Mouse (Mus musculus): Measurements from ENCODE around the gene Kcnd3. TPM values are rescaled to one million over a fixed set of nuclear protein-coding genes. Genes with fewer than 3 reads are reported as not detected.

The Kcnd3 gene
- polyA plus RNA-seq, 2 experiments from 2014 or later: not detected

DNA sequence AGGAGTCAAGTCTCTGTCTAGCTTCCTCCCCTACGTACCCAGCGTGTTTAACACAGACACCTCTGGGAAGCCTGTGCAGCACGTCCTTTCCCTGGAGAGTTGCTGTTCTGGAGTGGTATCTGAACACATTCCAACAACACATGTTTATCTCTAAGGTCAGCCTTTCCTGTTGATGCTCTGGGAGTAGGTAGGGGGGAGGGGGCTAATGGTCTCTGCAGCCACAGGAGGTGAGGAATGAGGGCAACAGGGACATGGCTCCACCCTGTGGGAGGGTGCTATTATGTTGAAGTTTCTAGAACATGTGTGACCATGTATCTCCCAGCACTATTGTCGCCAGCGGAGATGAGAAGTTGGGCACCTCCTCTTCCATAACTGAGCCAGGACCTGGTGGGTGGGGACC lies 249.3 kb downstream of the Kcnd3 start:
- ATAC-seq: no peak

DNA sequence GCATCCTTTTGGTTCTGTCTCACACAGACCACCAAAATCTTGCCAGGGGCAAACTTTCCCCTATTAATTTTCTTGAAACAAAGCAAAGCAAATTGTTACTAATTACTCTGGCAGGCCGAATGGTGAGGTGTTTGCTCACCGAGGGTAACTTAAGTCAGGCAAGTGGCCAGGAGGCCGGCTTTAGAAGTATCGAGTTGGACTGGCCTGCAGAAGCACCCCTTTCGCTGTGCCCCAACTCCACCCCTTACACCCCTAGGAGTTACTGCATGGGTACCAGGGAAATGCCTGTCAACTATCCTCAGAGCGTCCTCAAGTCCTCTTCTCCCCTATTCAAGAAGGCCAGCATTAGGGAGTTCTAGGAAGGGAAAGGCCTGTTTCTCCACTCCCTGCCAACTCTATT lies 251.4 kb downstream of the Kcnd3 start:
- no peak for ATAC-seq

DNA sequence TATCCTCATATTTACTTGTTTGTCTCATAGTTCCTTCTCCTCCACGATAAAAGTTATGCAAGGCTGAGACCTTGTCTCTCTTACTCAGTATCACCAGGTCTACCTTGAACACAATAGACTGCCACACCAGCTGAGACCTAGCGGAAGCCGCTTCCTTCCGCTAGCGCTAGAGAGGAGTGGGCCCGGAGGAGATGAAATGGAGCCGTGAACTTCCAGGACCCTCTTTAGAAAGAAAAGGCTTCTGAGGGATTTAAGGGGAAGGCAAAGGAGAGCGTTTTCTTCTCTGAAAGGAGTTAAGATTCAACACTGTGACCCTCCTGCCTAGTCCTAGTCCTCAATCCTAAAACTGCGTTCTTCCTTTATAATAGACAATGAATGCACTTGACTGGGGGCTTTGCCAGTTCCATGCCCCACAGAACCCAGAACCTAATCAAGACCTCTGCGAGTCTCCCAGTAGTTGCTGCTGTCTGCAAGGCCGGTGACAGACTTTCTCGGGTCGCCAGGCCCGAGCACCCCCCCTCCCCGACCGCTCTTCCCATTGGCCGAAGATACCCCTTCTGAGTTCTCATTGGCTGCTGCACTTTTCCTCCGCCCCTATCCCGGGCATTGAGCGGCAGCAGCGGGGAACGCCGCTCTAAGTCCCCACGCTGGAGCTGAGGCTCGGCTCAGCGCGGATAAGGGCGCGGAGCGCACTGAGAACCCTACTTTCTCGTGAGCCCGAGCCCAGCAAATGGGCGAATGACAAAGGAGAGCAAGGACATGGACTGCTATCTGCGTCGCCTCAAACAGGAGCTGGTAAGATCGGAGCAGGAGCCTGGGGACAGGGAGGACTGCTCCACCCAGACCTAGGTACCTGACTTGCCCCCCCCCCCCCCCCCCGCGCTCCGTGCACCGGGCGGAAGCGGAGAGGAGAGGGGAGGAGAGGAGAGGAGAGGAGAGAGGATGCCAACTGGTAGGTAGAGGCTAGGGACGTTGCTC lies 252.2 kb downstream of the Kcnd3 start, which contains the start of gene Inka2:
Gene Inka2, plus strand, starts transcription at position 569 of the 978 bp plus-strand sequence.
- peak; percentile 78 for ATAC-seq

DNA sequence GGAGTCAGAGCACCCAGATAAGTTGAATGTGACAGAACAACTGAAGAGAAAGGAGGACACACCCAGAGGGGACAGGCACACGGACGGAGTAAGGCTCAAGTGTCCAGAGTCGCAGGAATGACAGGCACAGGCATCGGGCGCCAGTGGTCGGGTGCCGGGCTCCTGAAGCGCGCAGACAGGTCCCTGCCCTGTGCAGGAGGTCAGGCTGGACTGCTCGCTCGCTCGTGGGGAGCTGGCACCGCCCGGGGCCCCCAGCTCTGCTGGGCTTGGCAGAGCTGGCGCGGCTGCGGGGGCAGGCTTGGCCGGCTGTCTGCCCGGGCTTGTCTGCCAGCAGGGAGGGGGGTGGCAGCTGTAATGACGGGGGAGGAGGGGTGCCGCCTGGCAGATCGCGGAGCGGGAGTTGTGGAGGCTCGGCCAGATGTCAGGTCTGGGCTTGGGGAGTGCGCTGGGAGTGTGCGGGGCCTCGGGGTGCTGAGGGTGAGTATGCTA lies 253.0 kb downstream of the Kcnd3 start:
- ATAC-seq: peak; percentile 20

DNA sequence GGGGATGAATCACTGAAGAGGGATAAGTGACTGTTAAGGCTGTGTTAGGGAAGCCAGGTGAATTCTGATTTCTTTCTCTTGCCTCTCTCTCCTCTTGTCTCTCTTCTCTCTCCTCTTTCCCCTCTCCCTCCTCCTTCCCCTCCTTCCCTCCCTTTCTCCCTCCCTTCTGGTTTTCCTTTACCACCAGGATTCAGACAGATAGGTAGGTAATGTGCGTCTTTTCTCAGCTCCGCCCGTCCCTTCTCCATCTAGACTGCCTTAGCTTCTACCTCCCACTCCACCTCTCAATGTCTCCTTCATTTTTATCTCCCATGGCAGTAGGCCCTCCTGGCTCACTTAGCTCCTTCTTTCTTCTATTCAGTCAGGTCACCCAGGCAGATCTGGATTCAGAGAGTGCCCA lies 253.4 kb downstream of the Kcnd3 start:
- no peak for ATAC-seq

DNA sequence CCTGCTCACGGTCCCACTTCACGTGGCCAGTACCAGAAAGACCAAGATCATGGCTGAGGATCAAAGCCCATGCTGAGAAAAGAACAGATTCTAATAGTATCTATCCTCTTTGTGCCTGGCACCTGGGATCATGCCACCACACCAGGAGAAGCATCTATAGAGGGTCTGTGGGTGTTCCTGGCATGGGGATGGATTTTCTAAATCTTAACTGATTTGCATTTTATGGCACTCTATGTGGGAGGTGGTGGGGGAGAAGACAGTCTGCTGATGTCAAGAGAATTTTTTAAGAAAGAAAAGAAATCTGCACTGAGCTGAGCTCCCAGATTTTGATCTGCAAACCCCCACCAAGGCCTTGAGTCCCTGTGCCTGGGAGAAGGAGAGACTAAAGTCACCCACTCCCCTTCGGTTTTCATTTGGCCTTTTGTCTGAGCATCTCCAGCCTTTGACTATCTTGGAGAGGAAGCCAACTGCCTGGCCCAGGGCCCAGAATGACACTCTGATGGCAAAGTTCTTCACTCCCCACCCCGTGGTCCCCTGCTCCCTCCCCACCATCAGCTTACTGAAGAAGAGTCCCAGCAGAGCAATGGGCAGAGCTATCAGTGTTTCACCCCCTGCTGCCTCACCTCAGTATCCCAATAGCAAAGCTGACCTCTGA lies 254.4 kb downstream of the Kcnd3 start:
- ATAC-seq: no peak

DNA sequence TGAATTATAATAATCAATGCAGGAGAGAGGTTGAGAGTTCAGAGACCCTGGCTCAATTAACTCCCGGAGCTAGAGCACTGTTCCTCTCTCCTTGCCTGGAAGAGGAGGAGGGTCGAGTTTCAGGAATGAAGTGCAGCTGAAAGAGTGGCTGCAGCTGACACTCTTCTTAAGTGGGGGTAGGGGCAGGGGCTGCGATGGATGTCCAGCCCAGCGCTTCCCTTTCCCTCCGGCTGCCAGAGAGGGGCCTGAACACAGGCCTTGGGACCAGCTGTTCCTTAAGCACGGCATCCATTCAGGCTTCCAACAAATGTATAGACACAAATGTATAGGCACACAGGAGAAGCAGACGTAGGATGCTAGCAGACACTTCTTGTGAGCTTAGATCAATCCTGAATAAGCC lies 255.5 kb downstream of the Kcnd3 start:
- no peak for ATAC-seq

DNA sequence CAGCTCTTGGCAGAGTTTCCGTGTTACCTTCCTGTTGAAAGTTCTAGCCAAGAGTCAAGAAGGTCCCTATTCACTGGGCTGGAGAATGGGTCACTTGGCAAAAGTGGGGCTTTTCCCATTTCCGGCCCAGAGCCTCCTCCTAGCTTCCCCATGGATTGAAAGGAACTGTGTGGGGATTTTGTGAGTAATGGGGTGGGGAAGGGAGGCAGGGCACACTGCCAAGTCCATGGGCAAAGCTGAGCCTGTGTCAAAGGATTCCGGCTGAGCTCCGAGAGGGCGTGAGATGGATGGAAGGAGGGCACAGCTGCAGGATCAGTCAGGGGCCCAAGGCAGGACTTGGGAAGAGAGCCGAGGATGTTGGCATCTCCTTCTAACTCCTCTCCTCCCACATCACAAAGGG lies 258.1 kb downstream of the Kcnd3 start:
- no peak for ATAC-seq

DNA sequence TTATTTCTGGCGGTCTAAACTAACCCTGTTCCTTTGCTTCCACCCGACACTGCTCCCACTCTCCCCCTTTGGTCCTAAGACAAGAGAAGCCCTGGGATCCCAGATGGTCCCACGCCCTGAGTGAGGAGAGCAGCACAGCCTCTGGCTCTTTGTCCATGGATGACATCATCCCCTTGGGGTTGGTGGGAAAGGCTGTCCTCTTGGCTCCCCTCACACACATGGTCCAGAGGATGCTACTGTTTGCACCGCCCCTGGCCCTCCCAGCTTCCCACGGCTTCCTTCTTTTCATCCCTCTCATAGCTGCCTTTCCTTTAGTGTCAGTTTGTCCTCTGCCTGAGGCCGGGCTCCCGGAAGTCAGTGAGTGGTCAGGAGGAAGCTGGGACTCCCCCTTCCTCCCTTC lies 259.6 kb downstream of the Kcnd3 start:
- no peak for ATAC-seq

DNA sequence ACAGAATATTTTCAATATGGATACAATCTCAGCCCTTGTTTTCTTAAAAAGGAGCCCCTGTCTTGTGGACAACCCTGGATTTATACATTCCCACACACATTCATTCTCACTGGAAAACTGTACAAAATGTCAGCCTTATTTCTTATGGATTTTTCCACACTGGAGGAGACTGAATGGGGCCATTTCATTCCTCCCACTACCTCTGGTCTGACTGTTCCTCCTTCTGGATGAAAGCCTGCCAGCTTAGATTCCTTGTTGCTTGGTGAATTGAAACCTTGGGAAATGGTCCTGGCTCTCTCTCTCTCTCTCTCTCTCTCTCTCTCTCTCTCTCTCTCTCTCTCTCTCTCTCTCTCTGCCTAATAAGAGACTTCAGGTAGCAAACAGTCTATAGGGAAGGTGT lies 260.7 kb downstream of the Kcnd3 start:
- ATAC-seq: no peak

DNA sequence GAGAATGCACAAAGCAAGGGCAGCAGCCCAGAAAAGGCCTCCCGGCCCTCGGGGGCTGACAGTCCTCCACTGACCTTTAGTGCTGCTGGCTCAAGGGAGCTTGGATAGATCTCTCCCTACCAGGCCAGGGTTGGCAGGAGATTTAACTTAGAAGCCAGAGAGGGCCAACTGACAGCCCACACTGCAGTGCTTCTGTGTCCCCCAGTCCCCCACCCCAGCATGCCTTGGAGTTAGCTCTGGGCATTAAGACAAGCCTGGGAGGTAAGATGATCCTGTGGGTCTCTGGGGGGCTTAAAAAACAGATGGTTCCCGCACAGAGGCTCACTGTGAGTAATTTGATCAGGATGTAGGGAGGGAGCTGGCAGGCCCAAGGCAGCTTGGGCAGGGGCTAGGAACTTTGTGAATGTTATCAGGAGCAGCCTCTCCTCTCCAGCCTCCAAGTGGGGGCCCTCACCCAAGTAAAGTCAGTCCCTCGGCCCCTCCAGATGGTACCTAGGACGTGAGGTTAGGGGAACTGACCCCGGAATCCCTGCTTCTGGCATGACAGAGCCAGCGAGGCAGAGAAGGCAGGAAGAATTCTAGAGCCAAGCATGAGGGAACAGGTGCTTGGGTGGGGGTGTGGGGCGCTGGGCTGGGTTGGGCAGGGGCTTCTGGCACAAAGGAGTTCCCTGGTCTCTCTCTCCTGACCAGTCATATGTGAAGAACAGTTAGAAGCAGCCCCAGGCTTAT lies 262.1 kb downstream of the Kcnd3 start:
- no peak for ATAC-seq

DNA sequence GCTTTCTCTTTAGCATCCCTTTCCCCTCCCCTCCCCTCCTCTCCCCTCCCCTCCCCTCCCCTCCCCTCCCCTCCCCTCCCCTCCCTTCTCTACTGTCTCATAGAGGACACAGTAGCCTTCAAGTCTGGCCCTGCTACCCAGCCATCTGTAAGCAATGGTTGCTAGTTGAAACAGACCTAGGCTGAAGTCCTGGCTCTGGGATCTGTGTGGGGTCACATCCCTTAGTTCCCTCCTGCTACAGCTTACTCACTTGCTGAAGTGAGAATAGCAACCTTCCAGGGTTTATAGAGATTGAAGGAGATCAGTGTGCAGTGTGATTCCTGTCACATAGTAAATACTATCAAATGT lies 262.7 kb downstream of the Kcnd3 start:
- ATAC-seq: no peak

DNA sequence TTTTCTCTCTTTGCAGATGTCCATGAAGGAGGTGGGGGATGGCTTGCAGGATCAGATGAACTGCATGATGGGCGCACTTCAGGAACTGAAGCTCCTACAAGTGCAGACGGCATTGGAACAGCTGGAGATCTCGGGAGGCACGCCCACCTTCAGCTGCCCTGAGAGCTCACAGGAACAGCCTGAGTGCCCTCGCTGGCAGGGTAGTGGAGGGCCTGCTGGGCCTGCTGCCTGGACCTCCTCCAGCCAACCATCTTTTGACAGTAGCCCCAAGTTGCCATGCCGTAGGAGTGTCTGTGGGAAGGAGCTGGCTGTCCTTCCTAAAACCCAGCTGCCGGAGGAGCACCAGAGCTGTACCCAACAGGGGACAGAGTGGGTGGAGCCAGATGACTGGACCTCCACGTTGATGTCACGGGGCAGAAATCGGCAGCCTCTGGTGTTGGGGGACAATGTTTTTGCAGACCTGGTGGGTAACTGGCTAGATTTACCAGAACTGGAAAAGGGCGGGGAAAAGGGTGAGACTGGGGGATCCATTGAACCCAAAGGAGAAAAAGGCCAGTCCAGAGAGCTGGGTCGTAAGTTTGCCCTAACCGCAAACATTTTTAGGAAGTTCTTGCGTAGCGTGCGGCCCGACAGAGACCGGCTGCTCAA lies 264.3 kb downstream of the Kcnd3 start:
- no peak for ATAC-seq

DNA sequence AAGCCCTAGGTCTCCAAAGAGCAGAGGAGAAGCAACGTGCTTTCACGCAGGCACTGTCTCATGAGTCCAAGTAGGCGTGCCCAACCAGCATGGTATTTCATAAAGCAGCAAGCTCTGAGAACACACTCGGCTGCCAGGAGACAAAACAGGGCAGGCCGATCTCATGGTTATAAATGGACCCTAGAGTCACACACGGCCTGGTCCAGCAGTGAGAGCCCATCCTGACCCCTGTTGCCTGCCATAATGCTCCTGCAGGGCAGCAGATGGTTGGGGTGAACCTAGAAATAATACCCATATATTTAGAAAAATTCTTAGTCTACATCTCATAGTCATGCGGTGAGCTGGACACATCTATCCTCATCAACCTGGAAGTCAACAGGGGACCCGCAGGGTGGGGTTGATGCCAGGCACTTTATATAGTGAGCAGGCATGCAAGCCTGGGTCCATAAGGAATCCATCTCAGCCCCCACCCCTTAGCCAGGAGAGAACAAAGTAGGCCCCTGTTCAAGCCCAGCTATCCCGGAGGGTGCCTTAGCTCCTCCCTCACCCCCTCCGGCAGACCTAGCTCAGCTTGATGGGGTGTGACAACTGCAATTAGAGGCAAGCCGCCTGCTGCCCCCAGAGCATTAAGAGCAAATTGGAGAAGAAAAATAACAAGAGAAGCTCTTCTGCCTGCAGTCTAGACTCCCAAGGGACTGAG lies 265.9 kb downstream of the Kcnd3 start:
- ATAC-seq: no peak

DNA sequence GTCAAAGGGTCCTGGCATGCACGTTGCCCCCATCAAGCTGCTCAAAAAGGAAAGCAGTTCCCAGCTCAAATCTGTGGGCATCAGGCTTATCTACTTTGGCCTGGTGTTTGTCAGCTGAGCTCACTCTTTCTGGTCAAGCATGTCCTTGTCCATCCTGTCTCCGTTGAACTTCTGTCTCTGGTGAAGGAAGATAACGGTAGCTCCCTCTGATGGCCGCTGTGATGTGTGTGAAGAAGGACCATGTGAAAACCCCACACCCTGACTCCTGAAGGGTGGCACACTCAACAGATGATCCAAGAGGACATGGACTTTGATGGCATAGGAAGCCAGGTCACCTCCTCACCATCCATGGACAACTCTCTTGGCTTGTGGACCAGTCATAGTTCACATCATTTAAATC lies 266.6 kb downstream of the Kcnd3 start:
- ATAC-seq: no peak

DNA sequence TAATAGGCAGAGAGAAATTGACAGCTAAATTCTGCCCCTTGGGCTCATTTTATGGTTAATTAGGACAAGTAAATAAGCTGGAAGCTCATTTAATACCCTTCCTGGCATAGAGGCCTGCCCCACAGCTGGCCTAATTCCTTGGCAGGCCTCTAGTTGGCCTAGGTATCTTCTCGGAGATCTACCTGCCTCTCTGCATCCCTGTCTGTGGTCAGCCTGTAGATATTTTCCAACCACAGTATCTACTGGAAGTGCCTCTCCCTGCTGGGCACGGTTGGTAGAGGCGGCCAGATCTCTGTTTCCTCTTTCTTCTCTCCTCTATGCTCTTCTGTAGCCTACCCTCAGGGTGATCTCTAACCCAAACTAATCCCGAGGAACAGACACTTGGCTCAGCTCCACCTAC lies 267.8 kb downstream of the Kcnd3 start:
- no peak for ATAC-seq

DNA sequence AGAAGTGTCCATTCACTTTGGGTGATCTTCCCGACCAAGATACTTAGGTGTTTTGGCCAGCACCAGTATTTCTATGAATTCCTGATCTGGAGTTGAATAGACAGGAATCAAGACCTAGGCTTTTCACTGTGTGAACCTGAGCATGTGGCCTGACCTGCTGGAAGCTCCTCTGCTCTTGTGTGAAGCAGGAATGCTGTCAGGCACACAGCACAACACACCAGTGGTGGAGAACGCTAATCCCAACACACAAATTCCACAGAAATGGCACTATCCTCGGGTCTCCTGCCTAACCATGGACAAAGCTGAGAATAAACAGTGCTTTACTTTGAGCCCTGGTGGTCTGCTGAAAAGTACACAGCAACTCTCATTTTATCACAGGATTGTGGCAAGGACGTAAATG lies 268.4 kb downstream of the Kcnd3 start:
- no peak for ATAC-seq

DNA sequence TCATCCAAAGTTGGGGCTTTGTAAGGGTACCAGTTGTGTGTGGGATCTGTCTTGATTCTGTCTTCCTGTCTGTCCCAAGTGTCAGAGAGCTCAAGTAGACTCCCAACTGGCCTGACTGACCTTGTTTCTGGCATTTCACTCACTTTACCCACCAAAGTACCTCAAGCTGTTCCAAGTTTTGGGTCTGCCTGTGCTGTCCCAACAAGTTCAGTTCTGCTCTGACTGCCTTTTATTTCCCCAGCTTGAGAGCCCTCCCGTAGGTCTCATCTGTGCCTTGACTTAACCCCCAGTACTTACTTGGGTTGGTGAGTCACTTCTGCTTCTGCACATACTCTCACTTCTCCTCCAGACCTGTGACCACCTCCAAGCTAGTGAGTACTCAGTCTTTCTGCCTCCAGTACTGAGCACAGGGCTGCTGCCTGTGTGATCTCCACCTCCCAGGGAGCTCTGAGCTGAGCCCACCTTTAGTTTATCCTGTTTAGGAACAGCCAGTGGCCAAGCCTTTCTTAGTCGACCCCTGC lies 269.6 kb downstream of the Kcnd3 start:
- ATAC-seq: no peak

DNA sequence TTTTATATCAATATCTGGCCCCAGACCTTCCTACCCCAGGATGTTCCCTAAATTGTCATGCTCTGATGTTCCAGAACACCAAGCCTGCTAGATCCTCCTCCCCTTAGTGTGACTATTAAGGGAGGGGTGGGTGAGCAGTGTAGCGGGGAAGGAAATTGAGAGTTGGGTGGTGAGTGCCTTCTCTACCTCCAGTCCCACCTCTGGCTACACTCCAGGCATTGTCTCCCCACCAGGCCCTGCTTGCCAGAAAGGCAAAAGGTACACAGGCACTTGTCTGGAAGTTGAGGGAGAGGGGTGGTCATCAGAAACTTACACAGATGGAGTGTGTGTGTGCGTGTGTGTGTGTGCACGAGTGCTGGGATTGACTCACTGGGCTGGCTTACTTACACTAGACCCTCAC lies 270.4 kb downstream of the Kcnd3 start:
- no peak for ATAC-seq

Measured in activated CD4-positive, CD25-positive, alpha-beta regulatory T cell, adult 4 months (primary cell).